Mouse (Mus musculus): ENCODE data around the gene AL732309.1. TPM values are rescaled to one million over a fixed set of nuclear protein-coding genes. Genes with fewer than 3 reads are reported as not detected.

The AL732309.1 gene
- polyA plus RNA-seq, 1 experiment from 2014 or later, result 4.2 TPM

DNA sequence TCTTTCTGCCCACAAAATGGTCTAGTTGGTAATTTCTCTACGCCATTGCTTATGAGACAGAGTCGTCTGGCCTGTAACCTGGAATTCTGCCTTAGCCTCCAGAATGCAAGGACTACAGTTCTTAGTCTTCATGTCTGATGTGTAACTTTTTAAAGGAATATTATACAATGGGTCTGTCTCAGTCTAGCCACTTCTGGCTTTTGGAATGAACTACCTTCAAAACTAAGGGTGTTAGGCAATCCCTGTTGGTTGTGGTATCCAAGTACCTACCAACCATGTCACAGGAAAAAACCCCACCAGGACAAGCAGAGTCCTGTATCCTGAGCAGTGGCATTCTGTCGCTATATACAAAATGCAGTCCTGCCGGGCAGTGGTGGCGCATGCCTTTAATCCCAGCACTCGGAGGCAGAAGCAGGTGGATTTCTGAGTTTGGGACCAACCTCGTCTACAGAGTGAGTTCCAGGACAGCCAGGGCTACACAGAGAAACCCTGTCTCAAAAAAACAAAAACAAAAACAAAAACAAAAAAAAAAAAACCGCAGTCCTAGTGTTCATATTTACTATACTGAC, 20.8 kb downstream of the AL732309.1 start:
- H3K27ac ChIP-seq (replicated peaks; ENCODE audit: low read depth, low read length), result peak overlapping the region; percentile 97; the same call in 1 of the 2 replicates
- 74% methylated on average over 8 of the region's 8 CpGs for WGBS
- peaks cover 2% of the 10 kb centered on the region; the same call in 1 of the 2 replicates for H3K4me1 ChIP-seq (ENCODE audit: control insufficient read depth, insufficient read depth, low read length)
- H3K27me3 ChIP-seq (ENCODE audit: control insufficient read depth, insufficient read depth, low read length), result no peaks in the 10 kb centered on the region
- no peaks in the 10 kb centered on the region for H3K36me3 ChIP-seq (replicated peaks; ENCODE audit: control insufficient read depth, insufficient read depth, low read depth, low read length)
- H3K9me3 ChIP-seq (replicated peaks; ENCODE audit: control insufficient read depth, low read length), result no peaks in the 10 kb centered on the region
- DNase-seq (ENCODE audit: low spot score) (no peak), ATAC-seq (replicated peaks; ENCODE audit: insufficient number of reproducible peaks, low FRiP score, low TSS enrichment, low read depth) (no peak)
- H3K4me3 ChIP-seq (ENCODE audit: low read depth, low read length), result no peak overlapping the region
- H3K4me2 ChIP-seq (ENCODE audit: low read depth, low read length), result peak overlapping the region; percentile 60
- no peak overlapping the region; the same call in 1 of the 2 replicates for H3K9ac ChIP-seq (replicated peaks; ENCODE audit: low read length)

DNA sequence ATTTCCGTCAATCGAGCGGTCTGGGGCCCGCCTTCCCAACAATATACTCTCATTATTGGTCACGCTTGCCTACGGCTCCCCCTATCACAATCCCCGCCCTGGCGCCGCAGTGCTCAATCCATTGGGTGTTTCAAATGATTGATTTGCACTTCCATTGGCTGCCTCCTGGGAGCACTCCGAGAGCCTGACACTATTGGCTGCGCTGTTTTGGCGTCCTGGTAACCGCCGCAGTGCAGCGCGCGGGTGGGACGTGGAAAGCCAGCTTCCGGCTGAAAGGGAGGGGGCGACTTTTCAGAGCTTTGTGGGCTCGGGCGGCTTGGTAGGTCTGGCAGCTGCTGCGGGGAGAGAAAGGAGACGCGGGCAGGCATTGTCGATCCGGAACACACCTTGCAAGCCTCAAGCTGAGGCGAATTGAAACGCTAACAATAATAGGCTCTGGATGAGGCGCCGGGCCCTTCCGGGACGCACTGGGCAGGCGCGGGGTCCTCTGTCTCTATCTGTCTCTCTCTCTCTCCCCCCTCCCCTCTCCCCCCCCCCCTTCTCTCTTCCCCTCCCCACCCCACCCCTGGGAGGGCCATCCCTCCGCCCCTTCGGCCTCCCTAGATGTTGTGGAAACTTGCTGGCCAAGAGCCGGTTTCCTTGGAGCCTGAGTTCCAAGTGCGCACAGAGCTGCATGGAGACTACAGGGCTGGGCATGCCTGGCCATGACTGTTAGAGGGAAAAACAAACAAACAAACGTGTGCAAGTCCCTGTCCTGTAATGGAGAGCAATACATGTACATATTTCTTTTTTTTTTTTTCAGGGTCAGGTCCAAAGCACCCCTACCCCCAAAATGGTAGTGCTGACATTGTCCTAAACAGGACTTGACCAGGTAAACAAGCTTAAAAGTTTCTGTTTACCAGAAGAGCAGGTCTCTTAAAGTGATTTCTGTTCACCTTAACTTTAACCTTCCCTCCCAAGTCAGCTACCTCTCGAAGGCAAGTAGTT, 21.6 kb downstream of the AL732309.1 start:
- Histone ChIP-seq H3K27me3 (ENCODE audit: control insufficient read depth, insufficient read depth, low read length) (no peaks in the 10 kb centered on the region), H3K36me3 (replicated peaks; ENCODE audit: control insufficient read depth, insufficient read depth, low read depth, low read length) (no peaks in the 10 kb centered on the region), H3K27ac (replicated peaks; ENCODE audit: low read depth, low read length) (peak overlapping the region; percentile 97), H3K9me3 (replicated peaks; ENCODE audit: control insufficient read depth, low read length) (no peaks in the 10 kb centered on the region), H3K4me1 (ENCODE audit: control insufficient read depth, insufficient read depth, low read length) (peaks cover 2% of the 10 kb centered on the region; the same call in 1 of the 2 replicates), H3K9ac (replicated peaks; ENCODE audit: low read length) (peak overlapping the region; percentile 67), H3K4me2 (ENCODE audit: low read depth, low read length) (peak overlapping the region; percentile 60), H3K4me3 (ENCODE audit: low read depth, low read length) (peak overlapping the region; percentile 51)
- WGBS, result 2% methylated on average over 39 of the region's 41 CpGs
- DNase-seq (ENCODE audit: low spot score) (peak; percentile 99), ATAC-seq (replicated peaks; ENCODE audit: insufficient number of reproducible peaks, low FRiP score, low TSS enrichment, low read depth) (peak; percentile 97)

- DNase-seq (ENCODE audit: low spot score) (no peak), ATAC-seq (replicated peaks; ENCODE audit: insufficient number of reproducible peaks, low FRiP score, low TSS enrichment, low read depth) (no peak)
- peak within 1 kb of the TSS; percentile 97 for H3K27ac ChIP-seq (replicated peaks; ENCODE audit: low read depth, low read length)
- no peaks in the 10 kb centered on the region for H3K27me3 ChIP-seq (ENCODE audit: control insufficient read depth, insufficient read depth, low read length)
- peak within 1 kb of the TSS; percentile 87 for H3K4me2 ChIP-seq (ENCODE audit: low read depth, low read length)
- H3K9me3 ChIP-seq (replicated peaks; ENCODE audit: control insufficient read depth, low read length), result no peaks in the 10 kb centered on the region
- H3K36me3 ChIP-seq (replicated peaks; ENCODE audit: control insufficient read depth, insufficient read depth, low read depth, low read length), result no peaks in the 10 kb centered on the region
- peak within 1 kb of the TSS; percentile 78 for H3K4me3 ChIP-seq (ENCODE audit: low read depth, low read length)
- WGBS, result 0% methylated on average over 17 of the region's 17 CpGs
- peak within 1 kb of the TSS; percentile 75 for H3K9ac ChIP-seq (replicated peaks; ENCODE audit: low read length)
- peaks cover 2% of the 10 kb centered on the region; the same call in 1 of the 2 replicates for H3K4me1 ChIP-seq (ENCODE audit: control insufficient read depth, insufficient read depth, low read length)
Measured at GRCm38 (mm10) chr2:25224492-25224765, 22.2 kb downstream of the AL732309.1 start, which contains the start of gene Tubb4b. Tubb4b (minus strand) TSS chr2:25224702.

GRCm38 (mm10) chr2:25223681-25224491, 22.8 kb downstream of the AL732309.1 start:
- peaks cover 2% of the 10 kb centered on the region; the same call in 1 of the 2 replicates for H3K4me1 ChIP-seq (ENCODE audit: control insufficient read depth, insufficient read depth, low read length)
- peak overlapping the region; percentile 87 for H3K4me2 ChIP-seq (ENCODE audit: low read depth, low read length)
- DNase-seq (ENCODE audit: low spot score) (peak; percentile 65), ATAC-seq (replicated peaks; ENCODE audit: insufficient number of reproducible peaks, low FRiP score, low TSS enrichment, low read depth) (peak; percentile 24)
- peak overlapping the region; percentile 85 for H3K27ac ChIP-seq (replicated peaks; ENCODE audit: low read depth, low read length)
- no peaks in the 10 kb centered on the region for H3K9me3 ChIP-seq (replicated peaks; ENCODE audit: control insufficient read depth, low read length)
- peak overlapping the region; percentile 78 for H3K4me3 ChIP-seq (ENCODE audit: low read depth, low read length)
- no peaks in the 10 kb centered on the region for H3K27me3 ChIP-seq (ENCODE audit: control insufficient read depth, insufficient read depth, low read length)
- H3K36me3 ChIP-seq (replicated peaks; ENCODE audit: control insufficient read depth, insufficient read depth, low read depth, low read length), result no peaks in the 10 kb centered on the region
- WGBS, result under 1% methylated on average over 46 of the region's 53 CpGs
- peak overlapping the region; percentile 75 for H3K9ac ChIP-seq (replicated peaks; ENCODE audit: low read length)

DNA sequence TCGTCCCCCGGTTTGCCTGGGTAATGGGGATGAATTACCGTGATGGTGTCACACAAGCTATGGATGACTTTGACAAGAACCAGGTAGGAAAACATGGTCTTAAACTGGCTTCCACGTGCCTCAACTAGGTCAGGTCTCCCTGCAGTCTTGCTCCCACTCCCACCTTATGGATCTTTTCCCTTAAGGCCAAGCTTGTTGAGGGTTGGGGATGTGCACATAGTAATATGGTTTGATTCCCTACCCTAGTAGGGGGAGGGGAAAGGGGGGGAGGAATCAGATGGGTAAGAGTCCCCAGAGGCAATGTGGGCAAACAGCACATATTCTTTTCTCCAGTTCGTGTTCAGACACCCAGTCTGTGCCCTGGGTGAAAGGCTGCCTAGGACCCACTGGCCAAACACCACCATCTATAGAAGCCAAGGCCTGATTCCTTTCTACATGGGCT, 25.3 kb downstream of the AL732309.1 start:
- DNase-seq (ENCODE audit: low spot score) (no peak), ATAC-seq (replicated peaks; ENCODE audit: insufficient number of reproducible peaks, low FRiP score, low TSS enrichment, low read depth) (no peak)
- no peak overlapping the region for H3K4me3 ChIP-seq (ENCODE audit: low read depth, low read length)
- H3K27ac ChIP-seq (replicated peaks; ENCODE audit: low read depth, low read length), result no peak overlapping the region
- no peaks in the 10 kb centered on the region for H3K27me3 ChIP-seq (ENCODE audit: control insufficient read depth, insufficient read depth, low read length)
- H3K9me3 ChIP-seq (replicated peaks; ENCODE audit: control insufficient read depth, low read length), result no peaks in the 10 kb centered on the region
- H3K36me3 ChIP-seq (replicated peaks; ENCODE audit: control insufficient read depth, insufficient read depth, low read depth, low read length), result no peaks in the 10 kb centered on the region
- peaks cover 2% of the 10 kb centered on the region; the same call in 1 of the 2 replicates for H3K4me1 ChIP-seq (ENCODE audit: control insufficient read depth, insufficient read depth, low read length)
- no peak overlapping the region for H3K9ac ChIP-seq (replicated peaks; ENCODE audit: low read length)
- no peak overlapping the region for H3K4me2 ChIP-seq (ENCODE audit: low read depth, low read length)
- WGBS, result 64% methylated on average over 5 of the region's 5 CpGs

DNA sequence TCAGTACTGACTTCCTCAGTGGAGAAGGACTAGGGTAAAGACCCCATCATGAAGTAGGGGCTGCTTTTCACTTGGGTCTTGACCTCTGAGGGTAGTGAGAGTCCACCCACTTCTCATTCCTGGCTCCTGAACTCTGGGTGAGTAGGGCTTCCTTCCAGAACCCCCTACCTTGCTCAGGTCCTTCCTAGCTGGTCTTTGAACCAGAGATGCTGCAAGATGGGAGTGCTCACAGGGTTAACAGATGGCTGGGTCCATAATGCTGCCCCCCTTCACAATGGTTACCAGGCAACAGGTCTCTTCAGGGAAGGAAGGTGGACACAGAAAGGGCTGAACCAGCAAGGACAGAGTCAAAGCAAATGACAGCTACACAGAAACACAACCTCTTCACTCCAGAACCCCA, 28.2 kb downstream of the AL732309.1 start, which contains the start of gene Fam166a:
Gene Fam166a (plus strand): TSS at position 301 of the 400 bp plus-strand sequence.
- Histone ChIP-seq H3K27me3 (ENCODE audit: control insufficient read depth, insufficient read depth, low read length) (no peaks in the 10 kb centered on the region), H3K4me1 (ENCODE audit: control insufficient read depth, insufficient read depth, low read length) (no peaks in the 10 kb centered on the region), H3K4me2 (ENCODE audit: low read depth, low read length) (no peak within 1 kb of the TSS), H3K9me3 (replicated peaks; ENCODE audit: control insufficient read depth, low read length) (no peaks in the 10 kb centered on the region), H3K9ac (replicated peaks; ENCODE audit: low read length) (no peak within 1 kb of the TSS), H3K27ac (replicated peaks; ENCODE audit: low read depth, low read length) (no peak within 1 kb of the TSS), H3K4me3 (ENCODE audit: low read depth, low read length) (no peak within 1 kb of the TSS), H3K36me3 (replicated peaks; ENCODE audit: control insufficient read depth, insufficient read depth, low read depth, low read length) (no peaks in the 10 kb centered on the region)
- DNase-seq (ENCODE audit: low spot score) (no peak), ATAC-seq (replicated peaks; ENCODE audit: insufficient number of reproducible peaks, low FRiP score, low TSS enrichment, low read depth) (no peak)

DNA sequence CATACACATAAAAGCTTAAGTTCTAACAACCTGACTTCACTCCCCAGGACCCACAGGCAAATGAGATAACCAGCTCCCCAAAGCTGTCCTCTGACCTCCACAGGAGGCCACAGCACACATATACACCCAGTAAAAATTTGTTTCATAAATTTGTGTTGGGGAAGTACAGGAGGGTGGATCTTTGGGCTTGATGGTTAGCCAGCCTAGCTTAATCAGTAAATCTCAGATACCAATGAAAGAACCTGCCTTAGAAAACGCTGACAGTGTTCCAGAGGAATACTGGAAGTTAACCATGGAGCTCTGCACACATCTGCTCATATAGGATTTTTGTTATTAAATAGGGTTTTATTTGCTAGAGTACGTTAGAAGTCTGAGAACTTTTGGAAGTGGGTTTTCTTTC, 29.0 kb downstream of the AL732309.1 start:
- H3K9ac ChIP-seq (replicated peaks; ENCODE audit: low read length), result no peak overlapping the region
- H3K4me2 ChIP-seq (ENCODE audit: low read depth, low read length), result no peak overlapping the region
- DNase-seq (ENCODE audit: low spot score), result no peak
- H3K9me3 ChIP-seq (replicated peaks; ENCODE audit: control insufficient read depth, low read length), result no peaks in the 10 kb centered on the region
- H3K27me3 ChIP-seq (ENCODE audit: control insufficient read depth, insufficient read depth, low read length), result no peaks in the 10 kb centered on the region
- WGBS, result 55% methylated on average over 2 of the region's 2 CpGs
- H3K36me3 ChIP-seq (replicated peaks; ENCODE audit: control insufficient read depth, insufficient read depth, low read depth, low read length), result no peaks in the 10 kb centered on the region
- H3K27ac ChIP-seq (replicated peaks; ENCODE audit: low read depth, low read length), result no peak overlapping the region
- no peak overlapping the region for H3K4me3 ChIP-seq (ENCODE audit: low read depth, low read length)
- no peaks in the 10 kb centered on the region for H3K4me1 ChIP-seq (ENCODE audit: control insufficient read depth, insufficient read depth, low read length)
- ATAC-seq (replicated peaks; ENCODE audit: insufficient number of reproducible peaks, low FRiP score, low TSS enrichment, low read depth), result no peak
